Mouse (Mus musculus): ENCODE data around the gene Sowahb.

Sowahb gene

GRCm38 (mm10) chr5:93044584-93045370 lies at the start of gene Sowahb:
TSS of gene Sowahb (minus strand) at chr5:93045022.
- no peak for DNase-seq (ENCODE audit: low read depth)

GRCm38 (mm10) chr5:93093638-93094527 lies 49.1 kb upstream of the Sowahb start:
- DNase-seq (ENCODE audit: low read depth), result peak; percentile 57

- peak; percentile 94 for DNase-seq (ENCODE audit: low read depth)
Observed at GRCm38 (mm10) chr5:93092857-93093622, 48.2 kb upstream of the Sowahb start, which contains the start of gene Sept11. TSS of gene Sept11 (plus strand) at chr5:93093437.

GRCm38 (mm10) chr5:93092147-93092781 lies 47.4 kb upstream of the Sowahb start:
- peak; percentile 54 for DNase-seq (ENCODE audit: low read depth)

GRCm38 (mm10) chr5:93091266-93091665 lies 46.4 kb upstream of the Sowahb start:
- DNase-seq (ENCODE audit: low read depth), result peak; percentile 24

GRCm38 (mm10) chr5:93085900-93086299 lies 41.1 kb upstream of the Sowahb start:
- no peak for DNase-seq (ENCODE audit: low read depth)

- DNase-seq (ENCODE audit: low read depth), result peak; percentile 15
Observed at GRCm38 (mm10) chr5:93085015-93085598, 40.3 kb upstream of the Sowahb start.

GRCm38 (mm10) chr5:93079596-93079995 lies 34.8 kb upstream of the Sowahb start:
- DNase-seq (ENCODE audit: low read depth), result no peak

GRCm38 (mm10) chr5:93077661-93078323 lies 33.0 kb upstream of the Sowahb start:
- no peak for DNase-seq (ENCODE audit: low read depth)

- DNase-seq (ENCODE audit: low read depth), result no peak
Observed at GRCm38 (mm10) chr5:93060865-93061264, 16.0 kb upstream of the Sowahb start.

- peak; percentile 33 for DNase-seq (ENCODE audit: low read depth)
Observed at GRCm38 (mm10) chr5:93053606-93054397, 9.0 kb upstream of the Sowahb start.

- DNase-seq (ENCODE audit: low read depth), result no peak
Observed at GRCm38 (mm10) chr5:93051951-93052350, 7.1 kb upstream of the Sowahb start.

GRCm38 (mm10) chr5:93051041-93051440 lies 6.2 kb upstream of the Sowahb start:
- DNase-seq (ENCODE audit: low read depth), result no peak

- DNase-seq (ENCODE audit: low read depth), result no peak
Observed at GRCm38 (mm10) chr5:93049971-93050370, 5.1 kb upstream of the Sowahb start.

- DNase-seq (ENCODE audit: low read depth), result no peak
Observed at GRCm38 (mm10) chr5:93048481-93049240, 3.8 kb upstream of the Sowahb start.

- DNase-seq (ENCODE audit: low read depth), result no peak
Observed at GRCm38 (mm10) chr5:93046306-93046845, 1.6 kb upstream of the Sowahb start.

GRCm38 (mm10) chr5:93045371-93045714 lies 521 bp upstream of the Sowahb start:
- no peak for DNase-seq (ENCODE audit: low read depth)

- no peak for DNase-seq (ENCODE audit: low read depth)
Observed at GRCm38 (mm10) chr5:93043688-93044583, 886 bp downstream of the Sowahb start.
